Mouse (Mus musculus) skeletal muscle tissue, adult 2 months (tissue): ENCODE data around the gene Anxa11.
A peak's percentile ranks its signal among the peaks of the same experiment; 100 is the strongest.
"Not testable (repeated sequence)": the region's sequence is repeated elsewhere in the genome, so short reads cannot be mapped to it uniquely, and the experiment has no call there.

Source experiments
- DNase-seq: peaks from one replicate; pipeline ENCODE4 v3.0.0-alpha.2; 2012; ENCODE audit warnings: low read depth, low spot score

Gene Anxa11

GRCm38 (mm10) chr14:25841579-25841978 lies 377 bp upstream of the Anxa11 start:
- no peak for DNase-seq

- DNase-seq = no peak
Observed at GRCm38 (mm10) chr14:25842688-25843003, 690 bp downstream of the Anxa11 start.

- DNase-seq = no peak
Observed at GRCm38 (mm10) chr14:25844372-25844771, 2.4 kb downstream of the Anxa11 start.

- no peak for DNase-seq
Observed at GRCm38 (mm10) chr14:25845832-25846383, 4.0 kb downstream of the Anxa11 start.

- no peak for DNase-seq
Observed at GRCm38 (mm10) chr14:25846516-25846915, 4.6 kb downstream of the Anxa11 start.

GRCm38 (mm10) chr14:25847660-25848059 lies 5.7 kb downstream of the Anxa11 start:
- no peak for DNase-seq

- DNase-seq = no peak
Observed at GRCm38 (mm10) chr14:25848237-25848636, 6.3 kb downstream of the Anxa11 start.

GRCm38 (mm10) chr14:25848708-25849107 lies 6.8 kb downstream of the Anxa11 start:
- DNase-seq = not testable (repeated sequence)

- no peak for DNase-seq
Observed at GRCm38 (mm10) chr14:25850433-25850832, 8.5 kb downstream of the Anxa11 start.

- DNase-seq = no peak
Observed at GRCm38 (mm10) chr14:25851189-25851588, 9.2 kb downstream of the Anxa11 start.

- no peak for DNase-seq
Observed at GRCm38 (mm10) chr14:25852121-25852561, 10.2 kb downstream of the Anxa11 start.

- DNase-seq = no peak
Observed at GRCm38 (mm10) chr14:25853295-25853694, 11.3 kb downstream of the Anxa11 start.

- DNase-seq = no peak
Observed at GRCm38 (mm10) chr14:25853717-25854452, 11.9 kb downstream of the Anxa11 start.

GRCm38 (mm10) chr14:25855241-25855885 lies 13.4 kb downstream of the Anxa11 start:
- no peak for DNase-seq

- no peak for DNase-seq
Observed at GRCm38 (mm10) chr14:25857168-25857621, 15.2 kb downstream of the Anxa11 start.

- no peak for DNase-seq
Observed at GRCm38 (mm10) chr14:25857940-25858339, 16.0 kb downstream of the Anxa11 start.

GRCm38 (mm10) chr14:25861771-25862530 lies 20.0 kb downstream of the Anxa11 start:
- no peak for DNase-seq

- no peak for DNase-seq
Observed at GRCm38 (mm10) chr14:25863721-25864120, 21.8 kb downstream of the Anxa11 start.

GRCm38 (mm10) chr14:25865251-25865650 lies 23.3 kb downstream of the Anxa11 start:
- no peak for DNase-seq

- DNase-seq = peak; percentile 86
Observed at GRCm38 (mm10) chr14:25866384-25866783, 24.4 kb downstream of the Anxa11 start.

GRCm38 (mm10) chr14:25866832-25867231 lies 24.9 kb downstream of the Anxa11 start:
- DNase-seq = peak; percentile 80

GRCm38 (mm10) chr14:25867834-25868233 lies 25.9 kb downstream of the Anxa11 start:
- DNase-seq = peak; percentile 50
